Mouse (Mus musculus): ENCODE data around the gene Map6d1.

The Map6d1 gene

GRCm38 (mm10) chr16:20240468-20241414 lies at the start of gene Map6d1:
Gene Map6d1 (minus strand): TSS chr16:20241358.
- peak; percentile 7 for DNase-seq

- no peak for DNase-seq
These were observed 39.1 kb upstream of the Map6d1 start for GRCm38 (mm10) chr16:20280238-20280637.

GRCm38 (mm10) chr16:20279395-20279794 lies 38.2 kb upstream of the Map6d1 start:
- no peak for DNase-seq

- DNase-seq: no peak
These were observed 31.8 kb upstream of the Map6d1 start for GRCm38 (mm10) chr16:20272994-20273393.

GRCm38 (mm10) chr16:20271339-20271738 lies 30.2 kb upstream of the Map6d1 start:
- DNase-seq: no peak

GRCm38 (mm10) chr16:20265089-20265488 lies 23.9 kb upstream of the Map6d1 start:
- no peak for DNase-seq

- no peak for DNase-seq
These were observed 16.8 kb upstream of the Map6d1 start for GRCm38 (mm10) chr16:20257926-20258325.

- no peak for DNase-seq
These were observed 7.5 kb upstream of the Map6d1 start for GRCm38 (mm10) chr16:20248442-20249174.

- DNase-seq: no peak
These were observed 5.9 kb upstream of the Map6d1 start for GRCm38 (mm10) chr16:20247103-20247502.

- DNase-seq: no peak
These were observed 2.5 kb downstream of the Map6d1 start for GRCm38 (mm10) chr16:20238646-20239045.

- DNase-seq: no peak
These were observed 3.7 kb downstream of the Map6d1 start for GRCm38 (mm10) chr16:20237426-20237825.

- DNase-seq: no peak
These were observed 6.8 kb downstream of the Map6d1 start for GRCm38 (mm10) chr16:20234406-20234805.

- DNase-seq: no peak
These were observed 13.0 kb downstream of the Map6d1 start for GRCm38 (mm10) chr16:20228167-20228566.

- peak; percentile 11 for DNase-seq
These were observed 13.7 kb downstream of the Map6d1 start for GRCm38 (mm10) chr16:20227504-20227903.

- DNase-seq: no peak
These were observed 14.5 kb downstream of the Map6d1 start for GRCm38 (mm10) chr16:20226676-20227075.

GRCm38 (mm10) chr16:20222726-20223125 lies 18.4 kb downstream of the Map6d1 start:
- DNase-seq: no peak

GRCm38 (mm10) chr16:20213591-20214226 lies 27.4 kb downstream of the Map6d1 start:
- peak; percentile 54 for DNase-seq

GRCm38 (mm10) chr16:20199501-20200201 lies 41.5 kb downstream of the Map6d1 start:
- DNase-seq: no peak

GRCm38 (mm10) chr16:20196962-20197361 lies 44.2 kb downstream of the Map6d1 start:
- peak; percentile 20 for DNase-seq

GRCm38 (mm10) chr16:20195546-20195945 lies 45.6 kb downstream of the Map6d1 start:
- no peak for DNase-seq

GRCm38 (mm10) chr16:20192043-20192442 lies 49.1 kb downstream of the Map6d1 start:
- DNase-seq: no peak

GRCm38 (mm10) chr16:20191161-20191882 lies 49.8 kb downstream of the Map6d1 start:
- DNase-seq: no peak
